Mouse (Mus musculus) heart, postnatal 25 days (tissue): ENCODE measurements at regions not wholly inside any gene's neighbourhood (a gene's known extent, or its start where the extent isn't known, plus 50 kb on each side); places are given as distances from the start of the nearest gene placed in this dataset.

Experiments
- DNase-seq: peaks from one replicate; pipeline ENCODE4 v3.0.0; 2022; ENCODE audit warnings: low spot score
- intact Hi-C: fragments of 180-260 bp; cut with DNase I; formaldehyde crosslinking; loops from one replicate; pipeline ENCODE4 v1.15.1; 2025

DNA sequence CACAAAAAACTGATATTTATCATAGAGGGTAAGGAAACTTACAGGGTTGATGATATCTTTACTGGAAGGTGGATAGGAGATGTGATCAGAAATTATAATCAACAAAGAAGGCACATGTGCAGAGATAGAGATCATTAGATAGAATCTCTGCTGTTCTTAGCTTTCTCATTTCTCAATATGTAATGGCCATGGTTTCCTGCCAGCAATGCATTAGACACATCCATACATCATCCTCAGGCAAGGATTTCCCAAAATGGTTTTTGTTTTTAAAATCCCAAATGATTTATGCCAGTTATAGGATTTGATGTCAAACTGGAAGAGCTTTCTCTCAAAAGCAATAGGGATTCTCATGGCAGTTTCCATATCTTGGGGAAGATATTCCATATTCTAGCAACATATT, 52.0 kb upstream of the C030005K15Rik start:
- intact Hi-C loops: no loop called here
- DNase-seq: no peak

DNA sequence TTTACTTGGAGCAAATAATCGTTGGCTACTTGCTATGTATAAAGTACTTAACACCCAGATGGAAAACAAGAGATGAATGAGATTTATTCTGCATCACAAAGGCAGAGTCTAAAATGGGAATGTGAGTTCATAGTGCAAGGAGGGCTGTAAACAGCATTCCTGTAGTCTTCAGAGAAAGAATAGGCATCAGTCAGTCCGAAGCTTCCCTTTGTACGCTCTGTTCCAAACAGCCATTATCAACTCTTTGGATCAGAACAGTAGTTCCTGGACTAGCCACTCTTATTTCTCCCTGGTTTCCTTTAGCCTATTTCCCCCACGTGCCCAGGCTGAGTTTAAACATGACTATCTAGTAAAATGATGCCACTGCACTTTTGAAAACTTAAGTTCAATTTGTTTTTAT, 52.8 kb upstream of the C030005K15Rik start:
- DNase-seq: no peak
- intact Hi-C loops: no loop called here

- DNase-seq: no peak
- intact Hi-C loops: no loop called here
Measured at GRCm38 (mm10) chr10:97793804-97794203, 67.2 kb upstream of the C030005K15Rik start.

DNA sequence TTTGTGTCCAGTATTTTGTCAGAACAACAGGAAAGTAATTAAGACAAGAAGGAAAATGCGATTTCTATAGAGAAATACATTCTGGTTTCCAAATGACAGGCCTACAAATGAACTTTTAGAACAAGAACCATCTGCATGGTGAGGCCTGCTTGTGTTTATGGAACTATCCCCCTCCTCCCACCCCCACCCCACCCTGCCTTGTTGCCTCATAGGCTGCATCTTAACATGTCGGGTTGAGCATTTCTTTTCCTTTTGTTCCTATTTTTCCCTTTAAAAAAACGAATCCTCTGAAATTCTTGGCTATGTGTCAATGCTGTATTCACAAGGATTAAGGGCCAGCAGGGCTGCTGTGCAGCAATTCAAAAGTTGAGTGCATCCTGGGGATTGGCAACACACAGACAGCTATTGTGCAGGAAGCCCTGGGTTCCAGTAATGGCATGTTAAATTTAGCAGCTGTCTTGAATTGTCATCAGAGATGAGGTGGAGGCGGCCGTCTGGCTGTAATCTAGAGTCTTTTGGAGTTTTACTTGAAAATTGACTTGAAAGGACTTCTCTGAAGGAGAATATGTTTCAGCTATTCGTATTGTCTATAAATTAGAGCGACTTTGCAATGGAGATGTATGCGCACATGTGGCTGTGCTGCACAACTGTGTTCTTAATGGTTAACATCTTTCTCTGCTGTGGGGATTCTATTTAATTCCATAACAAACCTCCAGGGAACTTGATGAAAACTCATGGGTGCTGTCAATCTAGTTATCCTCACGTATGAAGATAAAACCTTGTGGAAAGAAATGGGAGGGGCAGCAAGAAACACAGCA, 75.1 kb upstream of the C030005K15Rik start:
- intact Hi-C loops: no loop called here
- DNase-seq: no peak

GRCm38 (mm10) chr10:97807947-97808346, 81.4 kb upstream of the C030005K15Rik start:
- intact Hi-C loops: no loop called here
- no peak for DNase-seq

- intact Hi-C loops: no loop called here
- no peak for DNase-seq
Measured at GRCm38 (mm10) chr10:97842574-97842973, 116.0 kb upstream of the C030005K15Rik start.

- no peak for DNase-seq
- intact Hi-C loops: no loop called here
Measured at GRCm38 (mm10) chr10:97851487-97851886, 124.9 kb upstream of the C030005K15Rik start.

- DNase-seq: no peak
- intact Hi-C loops: no loop called here
Measured at GRCm38 (mm10) chr10:97877088-97877487, 150.5 kb upstream of the C030005K15Rik start.

DNA sequence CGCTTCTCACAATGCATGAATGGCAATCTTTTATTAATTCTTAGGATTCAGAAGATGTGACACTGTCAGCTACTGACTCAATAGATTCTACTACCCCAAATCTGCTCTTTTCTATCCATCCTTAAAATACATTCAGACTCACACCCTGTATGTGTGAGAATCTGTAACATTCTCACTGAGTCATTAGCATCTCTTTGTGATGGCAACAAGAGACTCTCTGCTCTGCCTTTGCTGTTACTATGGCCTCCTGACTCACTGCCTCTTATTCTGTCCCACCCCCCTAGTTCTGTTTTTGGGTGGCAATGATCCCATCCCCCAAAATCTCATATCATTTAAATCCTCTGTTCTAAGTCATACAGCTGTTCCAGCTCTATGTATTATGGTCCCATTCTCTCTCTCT, 159.5 kb upstream of the C030005K15Rik start:
- no peak for DNase-seq
- intact Hi-C loops: no loop called here

DNA sequence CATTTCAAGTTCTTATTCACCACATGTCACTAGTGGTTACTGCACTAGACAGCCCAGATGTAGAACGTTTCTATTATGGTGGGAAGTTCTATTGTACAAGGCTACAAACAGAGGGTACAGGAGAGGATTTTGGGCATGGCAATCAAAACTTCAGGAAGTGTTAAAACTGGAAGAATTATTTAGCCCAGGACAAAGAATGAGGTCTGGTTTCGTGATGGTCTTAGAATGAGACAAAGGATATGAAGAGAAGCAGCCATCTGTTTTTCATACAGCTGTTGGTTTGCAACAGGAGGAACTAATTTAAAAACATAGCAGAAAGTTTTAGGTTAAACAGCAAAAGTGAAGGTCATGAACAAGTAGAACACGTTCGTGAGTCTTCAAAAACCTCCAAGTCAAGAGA, 179.2 kb upstream of the C030005K15Rik start:
- intact Hi-C loops: no loop called here
- no peak for DNase-seq

GRCm38 (mm10) chr10:97925568-97925967, 199.0 kb upstream of the C030005K15Rik start:
- intact Hi-C loops: no loop called here
- DNase-seq: no peak

DNA sequence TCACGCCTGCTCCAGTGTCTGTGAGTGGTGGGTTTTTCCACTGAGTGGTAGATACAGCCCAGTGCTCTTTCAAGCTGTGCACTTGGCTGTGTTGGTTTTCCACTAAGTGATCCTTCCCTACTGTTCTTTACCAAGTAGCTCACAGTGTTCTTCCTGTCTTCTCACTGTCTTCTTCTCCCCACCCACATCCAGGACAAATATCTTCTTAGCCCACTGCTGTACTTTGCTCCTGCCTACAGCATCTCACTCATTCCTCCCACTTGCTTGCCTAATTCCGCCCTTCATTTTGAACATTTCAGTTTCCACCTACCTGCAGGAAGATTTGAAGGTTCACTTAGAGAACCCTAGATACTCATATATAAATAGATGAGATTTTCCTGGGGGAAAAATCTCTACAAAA, 213.8 kb upstream of the C030005K15Rik start:
- no peak for DNase-seq
- intact Hi-C loops: no loop called here

DNA sequence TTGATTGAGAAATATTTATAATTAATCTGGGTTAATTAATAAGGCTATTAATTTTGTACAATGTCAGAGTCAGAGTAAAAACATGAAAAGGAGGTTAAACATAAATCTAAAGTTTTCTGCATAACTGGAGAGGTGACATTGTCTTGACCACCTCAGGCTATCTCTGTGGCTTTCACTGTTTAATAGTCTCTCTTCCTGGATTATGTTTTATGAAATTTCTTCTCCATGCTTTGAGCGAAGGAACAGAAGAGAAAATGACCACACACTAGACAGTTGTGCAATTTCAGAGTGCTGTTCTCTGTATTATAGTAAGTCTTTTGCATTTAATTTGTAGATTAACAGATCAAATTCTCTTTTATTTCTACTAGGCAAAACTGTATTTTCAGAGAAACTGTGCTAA, 239.3 kb upstream of the C030005K15Rik start:
- no peak for DNase-seq
- intact Hi-C loops: no loop called here

GRCm38 (mm10) chr10:97966931-97967330, 240.4 kb upstream of the C030005K15Rik start:
- intact Hi-C loops: no loop called here
- DNase-seq: no peak

DNA sequence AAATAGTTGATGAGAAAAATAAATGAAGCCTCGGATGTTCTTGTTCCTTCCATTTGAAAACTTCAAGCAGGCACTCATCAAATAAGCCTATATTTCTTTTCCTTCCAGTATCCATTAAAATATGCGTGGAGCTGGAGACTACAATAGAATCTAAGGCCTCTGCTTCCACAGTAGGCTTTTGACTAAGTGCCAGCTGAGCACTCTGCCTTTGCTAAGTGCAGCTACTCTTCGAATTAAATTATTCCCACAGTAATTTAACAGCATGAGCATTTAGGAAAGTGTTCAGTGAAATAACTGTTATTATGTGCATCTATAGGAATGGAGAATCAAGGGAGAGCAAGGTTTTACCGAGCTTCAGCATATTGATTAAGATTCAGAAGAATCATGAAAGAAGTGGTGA, 280.5 kb upstream of the C030005K15Rik start:
- intact Hi-C loops: no loop called here

DNA sequence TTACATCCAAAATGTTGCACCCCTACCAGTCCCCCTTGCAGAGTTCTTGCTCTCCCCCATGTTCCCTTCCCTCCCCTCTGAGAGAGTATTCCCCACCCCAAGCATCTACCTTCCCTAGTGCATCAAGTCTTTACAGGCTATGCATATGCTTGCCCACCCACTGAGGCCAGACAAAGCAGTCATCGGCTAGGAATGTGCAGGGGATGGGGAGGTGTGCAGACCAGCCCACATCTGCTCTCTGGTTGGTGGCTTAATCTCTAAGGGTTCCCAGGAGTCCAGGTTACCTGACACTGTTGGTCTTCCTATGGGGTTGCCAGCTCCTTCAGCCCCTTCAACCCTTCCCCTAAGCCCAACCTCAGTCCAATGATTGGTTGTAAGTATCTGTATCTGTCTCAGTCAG, 281.8 kb upstream of the C030005K15Rik start:
- no peak for DNase-seq
- intact Hi-C loops: no loop called here

More for the DNA sequence above, 280.5 kb upstream of the C030005K15Rik start:
- no peak for DNase-seq

DNA sequence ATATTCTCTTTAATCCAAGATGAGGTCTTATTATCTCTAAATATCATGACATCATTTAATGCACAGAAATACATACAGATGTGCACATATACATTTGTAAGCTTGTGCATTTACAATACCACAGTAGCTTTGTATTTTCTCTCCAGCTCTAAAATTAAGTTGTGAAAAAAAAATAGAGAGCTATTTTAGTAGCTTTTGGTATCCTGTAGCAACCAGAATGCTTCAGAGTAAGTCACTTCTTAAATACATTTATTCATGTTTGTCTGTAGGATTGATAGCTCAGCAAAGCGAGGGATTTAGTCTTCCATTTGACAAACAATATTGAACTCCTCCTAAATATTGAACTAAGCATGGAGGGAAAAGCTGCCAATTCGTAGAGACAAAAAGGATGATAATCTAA, 286.4 kb upstream of the C030005K15Rik start:
- no peak for DNase-seq
- intact Hi-C loops: no loop called here

DNA sequence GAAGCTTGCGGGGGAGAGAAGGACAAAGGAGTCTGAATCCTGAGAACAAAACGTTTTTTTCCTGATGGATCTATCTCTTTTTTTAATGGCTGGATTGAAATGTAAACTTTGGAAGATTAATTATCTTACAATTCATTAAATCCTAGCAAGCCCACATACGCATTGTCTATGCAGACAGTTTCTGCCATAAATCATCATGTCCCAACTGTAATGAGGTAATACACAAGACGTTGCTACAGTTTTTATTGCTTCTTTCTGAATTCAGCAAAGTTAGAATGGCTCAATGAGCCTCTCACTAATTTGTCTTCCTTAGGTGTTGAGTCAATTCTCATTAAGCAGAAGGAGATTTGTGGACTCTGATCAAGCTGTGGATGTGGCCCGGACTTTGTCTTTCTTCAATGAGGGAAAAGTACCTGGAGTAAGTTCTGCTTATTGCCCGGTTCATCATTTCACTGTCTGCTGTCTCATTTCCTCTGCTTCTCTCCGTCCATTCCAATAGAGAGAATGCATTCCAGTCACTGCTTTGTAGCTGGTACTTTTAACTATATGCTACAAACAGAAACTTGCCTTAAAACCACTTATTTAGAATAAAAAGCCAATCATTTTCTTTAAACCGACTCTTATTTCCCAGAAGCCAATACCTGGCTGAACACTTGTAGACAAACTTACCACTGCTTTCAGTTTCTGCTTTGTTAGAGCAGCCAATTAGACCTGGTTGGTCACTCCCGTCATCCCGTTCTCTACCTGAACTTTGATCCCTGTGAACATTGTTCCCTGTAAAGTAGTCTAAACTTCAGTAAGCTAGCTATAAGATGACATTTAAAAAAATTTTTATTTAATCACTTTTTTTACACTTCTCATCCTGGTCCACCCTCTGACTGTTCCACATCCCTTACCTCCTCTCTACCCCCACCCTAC, 288.7 kb upstream of the C030005K15Rik start:
- intact Hi-C loops: no loop called here
- no peak for DNase-seq

GRCm38 (mm10) chr10:98016596-98017304, 290.2 kb upstream of the C030005K15Rik start:
- intact Hi-C loops: no loop called here
- DNase-seq: no peak

- DNase-seq: no peak
- intact Hi-C loops: no loop called here
Measured at GRCm38 (mm10) chr10:98029124-98029523, 302.6 kb upstream of the C030005K15Rik start.
